Mouse (Mus musculus) forebrain, embryonic 13.5 days (tissue): ENCODE results near the gene Nbr1. TPM values are rescaled to one million over a fixed set of nuclear protein-coding genes. Genes with fewer than 3 reads are reported as not detected.
"Not testable (repeated sequence)": the region's sequence is repeated elsewhere in the genome, so short reads cannot be mapped to it uniquely, and the experiment has no call there.

Source experiments
- ATAC-seq: fragments of 200-750 bp; cut with Nextera tagmentation; 2 replicates; pipeline ENCODE4 v1.8.0; 2017
- H3K27ac ChIP-seq: fragments of 300-500 bp; sonication (generic); 2 replicates; pipeline ENCODE4 v1.5.1; 2015; ENCODE audit warnings: inconsistent platforms, mild to moderate bottlenecking, moderate library complexity
- H3K27me3 ChIP-seq: fragments of 300-500 bp; sonication (generic); 2 replicates; pipeline ENCODE4 v1.6.1; 2015; ENCODE audit warnings: mild to moderate bottlenecking, inconsistent platforms
- H3K36me3 ChIP-seq: fragments of 300-500 bp; sonication (generic); 2 replicates; pipeline ENCODE4 v1.6.1; 2015; ENCODE audit warnings: mild to moderate bottlenecking, inconsistent platforms; ENCODE audit not compliant: poor library complexity, severe bottlenecking
- H3K4me1 ChIP-seq: fragments of 300-500 bp; sonication (generic); 2 replicates; pipeline ENCODE4 v1.6.1; 2015; ENCODE audit warnings: inconsistent platforms
- H3K4me2 ChIP-seq: fragments of 300-500 bp; sonication (generic); 2 replicates; pipeline ENCODE4 v1.6.1; 2015; ENCODE audit warnings: inconsistent platforms, mild to moderate bottlenecking, moderate library complexity
- H3K4me3 ChIP-seq: fragments of 300-500 bp; sonication (generic); 2 replicates; pipeline ENCODE4 v1.5.1; 2015; ENCODE audit warnings: mild to moderate bottlenecking, inconsistent platforms
- H3K9ac ChIP-seq: fragments of 300-500 bp; sonication (generic); 2 replicates; pipeline ENCODE4 v1.6.1; 2015; ENCODE audit warnings: mild to moderate bottlenecking, inconsistent platforms
- H3K9me3 ChIP-seq: fragments of 300-500 bp; sonication (generic); replicated peaks from 2 replicates; pipeline ENCODE4 v1.6.1; 2016; ENCODE audit warnings: inconsistent platforms
- WGBS: fragments of 180-500 bp; shearing (Covaris S2); methylation state at CpG from one replicate; pipeline ENCODE4 v1.1.7; 2015; 5-methylcytosine and 5-hydroxymethylcytosine counted together
- polyA plus RNA-seq: library from polyadenylated mRNA; unstranded; fragments of >200 nt; fragmentation: Nextera tagmentation; extraction: Ambion mirVana; gene quantifications from 2 replicates; pipeline ENCODE4 v1.2.1, GENCODE M21; 2015

Gene Nbr1
- polyA plus RNA-seq, 1 experiment from 2014 or later = 104 TPM

DNA sequence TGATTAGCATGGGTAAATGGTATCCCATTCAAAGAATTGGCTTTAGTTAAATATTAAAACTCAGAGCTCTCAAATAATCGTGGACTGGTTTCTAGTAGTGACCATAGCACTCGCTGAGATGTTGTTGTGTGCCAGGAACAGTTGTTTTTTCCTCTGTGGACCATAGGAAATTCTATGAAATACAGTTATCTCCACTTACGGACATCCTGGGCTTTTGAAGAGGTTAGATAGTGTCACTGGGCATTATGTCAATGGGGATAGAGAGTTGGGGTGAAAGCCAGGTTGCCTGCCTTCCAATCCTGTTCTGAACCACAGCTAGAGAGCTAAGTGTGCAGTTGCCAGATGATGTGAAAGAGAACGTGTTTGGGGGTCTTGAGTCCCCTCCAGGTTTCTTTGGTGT lies 33.9 kb downstream of the Nbr1 start:
- WGBS = 82% methylated on average over 4 of the region's 4 CpGs

DNA sequence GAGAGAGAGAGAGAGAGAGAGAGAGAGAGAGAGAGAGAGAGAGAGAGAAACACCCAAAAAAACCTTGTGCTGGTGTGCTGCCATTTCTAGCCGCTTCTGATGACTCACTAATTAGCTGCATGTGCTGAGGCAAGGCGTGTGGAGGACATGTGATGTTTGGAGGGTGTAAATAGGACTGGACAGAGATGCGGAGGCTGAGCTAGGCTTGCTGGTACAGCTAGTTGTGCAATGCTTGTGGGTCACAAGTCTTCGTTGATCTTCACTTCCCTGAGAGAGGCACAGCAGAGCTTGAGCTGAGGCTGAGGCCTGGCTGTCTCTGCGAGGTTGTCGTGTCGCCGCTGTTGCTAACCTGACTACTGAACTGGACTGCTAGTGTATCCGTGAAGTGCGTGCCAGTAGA lies 35.7 kb downstream of the Nbr1 start:
- WGBS = 93% methylated on average over 10 of the region's 10 CpGs
- ATAC-seq = no peak
- Histone ChIP-seq H3K4me2 (no peak overlapping the region), H3K27ac (no peak overlapping the region), H3K4me1 (no peaks in the 10 kb centered on the region), H3K27me3 (no peaks in the 10 kb centered on the region), H3K36me3 (peaks cover 15% of the 10 kb centered on the region; the same call in 1 of the 2 replicates), H3K4me3 (no peak overlapping the region), H3K9me3 (no peaks in the 10 kb centered on the region), H3K9ac (no peak overlapping the region)

More for the DNA sequence above, 33.9 kb downstream of the Nbr1 start:
- H3K9me3 ChIP-seq = no peaks in the 10 kb centered on the region
- no peaks in the 10 kb centered on the region for H3K27me3 ChIP-seq
- no peak overlapping the region for H3K27ac ChIP-seq
- no peak for ATAC-seq
- H3K4me1 ChIP-seq = peaks cover 8% of the 10 kb centered on the region
- H3K9ac ChIP-seq = no peak overlapping the region
- H3K4me3 ChIP-seq = no peak overlapping the region
- H3K36me3 ChIP-seq = peaks cover 22% of the 10 kb centered on the region
- no peak overlapping the region for H3K4me2 ChIP-seq

DNA sequence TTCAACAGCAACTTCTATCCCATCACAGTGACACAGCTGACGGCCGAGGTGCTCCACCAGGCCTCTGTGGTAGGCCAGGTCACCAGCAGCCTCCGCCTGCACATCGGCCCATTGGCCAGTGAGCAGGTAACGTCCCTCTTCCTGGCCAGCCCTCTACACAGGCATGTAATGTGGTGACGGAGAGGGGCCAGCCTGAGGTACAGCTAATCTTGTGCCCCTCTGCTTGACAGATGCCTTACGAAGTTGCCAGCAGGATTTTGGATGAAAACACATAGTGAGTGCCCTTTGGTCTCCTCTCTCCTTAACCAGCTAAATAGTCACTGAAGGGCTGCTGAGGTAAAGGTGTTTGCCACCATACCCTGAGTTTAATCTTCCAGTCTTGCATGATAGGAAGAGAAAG lies 36.9 kb downstream of the Nbr1 start:
- no peaks in the 10 kb centered on the region for H3K4me1 ChIP-seq
- H3K36me3 ChIP-seq = peaks cover 15% of the 10 kb centered on the region; the same call in 1 of the 2 replicates
- 92% methylated on average over 7 of the region's 7 CpGs for WGBS
- H3K4me3 ChIP-seq = no peak overlapping the region
- no peak overlapping the region for H3K9ac ChIP-seq
- H3K27ac ChIP-seq = no peak overlapping the region; the same call in 1 of the 2 replicates
- no peaks in the 10 kb centered on the region for H3K9me3 ChIP-seq
- no peak for ATAC-seq
- H3K4me2 ChIP-seq = no peak overlapping the region
- H3K27me3 ChIP-seq = no peaks in the 10 kb centered on the region

DNA sequence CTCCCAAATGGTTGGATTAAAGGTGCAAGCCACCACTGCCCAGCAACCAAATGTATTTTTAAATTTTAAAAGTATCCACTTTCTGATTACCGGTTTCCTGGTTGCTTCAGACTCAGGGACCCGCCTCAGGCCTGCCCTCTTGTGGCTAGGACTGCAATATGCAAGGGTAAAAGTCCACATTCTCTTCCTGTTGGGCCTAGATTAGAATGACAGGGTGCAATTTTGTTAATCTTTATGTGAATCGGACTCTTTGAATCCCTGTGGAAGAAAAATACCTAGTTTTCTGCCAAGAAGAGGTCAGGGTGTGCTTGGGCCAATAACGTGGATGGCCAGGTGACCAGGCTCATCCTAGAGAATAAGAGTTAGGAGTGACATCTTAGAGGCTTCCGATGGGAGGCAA lies 37.5 kb downstream of the Nbr1 start:
- Histone ChIP-seq H3K27me3 (no peaks in the 10 kb centered on the region), H3K4me3 (no peak overlapping the region), H3K9ac (no peak overlapping the region), H3K36me3 (peaks cover 15% of the 10 kb centered on the region; the same call in 1 of the 2 replicates), H3K27ac (no peak overlapping the region), H3K4me2 (no peak overlapping the region), H3K9me3 (no peaks in the 10 kb centered on the region), H3K4me1 (no peaks in the 10 kb centered on the region)
- no peak for ATAC-seq
- 29% methylated on average over 5 of the region's 5 CpGs for WGBS

DNA sequence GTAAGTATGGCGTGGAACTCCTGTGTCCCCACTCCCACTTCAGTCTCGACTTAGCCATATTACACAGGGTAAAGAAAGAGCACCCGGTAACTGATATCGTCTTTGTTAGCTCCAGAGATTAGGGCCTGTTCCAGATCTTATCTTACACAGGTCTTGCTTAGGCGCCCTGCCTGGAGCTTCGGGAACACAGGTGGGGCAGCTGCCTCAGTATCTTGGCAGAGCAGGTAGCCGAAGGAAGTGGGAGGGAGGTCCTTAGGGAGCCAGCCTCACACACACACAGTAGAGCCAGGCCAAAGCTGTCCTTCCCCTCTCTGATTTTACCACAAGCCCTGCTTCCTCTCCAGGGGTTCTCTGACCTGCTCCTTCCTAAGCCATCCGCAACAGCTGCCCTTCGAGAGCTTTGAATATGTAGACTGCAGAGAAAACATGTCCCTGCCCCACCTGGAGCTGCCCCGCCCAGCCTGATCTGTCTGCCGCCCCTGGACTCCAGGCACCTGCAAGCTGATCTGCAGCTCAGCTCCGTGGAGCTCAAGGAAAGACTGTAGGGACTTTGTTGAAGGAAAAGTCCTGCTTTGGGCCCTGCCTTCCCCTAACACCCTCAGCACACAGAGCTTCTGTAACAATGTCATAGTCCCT lies 38.2 kb downstream of the Nbr1 start:
- no peaks in the 10 kb centered on the region for H3K9me3 ChIP-seq
- no peaks in the 10 kb centered on the region for H3K27me3 ChIP-seq
- H3K9ac ChIP-seq = no peak overlapping the region
- WGBS = 77% methylated on average over 12 of the region's 12 CpGs
- no peak overlapping the region for H3K4me3 ChIP-seq
- no peaks in the 10 kb centered on the region for H3K4me1 ChIP-seq
- no peak overlapping the region for H3K4me2 ChIP-seq
- peaks cover 15% of the 10 kb centered on the region; the same call in 1 of the 2 replicates for H3K36me3 ChIP-seq
- no peak for ATAC-seq
- H3K27ac ChIP-seq = no peak overlapping the region

DNA sequence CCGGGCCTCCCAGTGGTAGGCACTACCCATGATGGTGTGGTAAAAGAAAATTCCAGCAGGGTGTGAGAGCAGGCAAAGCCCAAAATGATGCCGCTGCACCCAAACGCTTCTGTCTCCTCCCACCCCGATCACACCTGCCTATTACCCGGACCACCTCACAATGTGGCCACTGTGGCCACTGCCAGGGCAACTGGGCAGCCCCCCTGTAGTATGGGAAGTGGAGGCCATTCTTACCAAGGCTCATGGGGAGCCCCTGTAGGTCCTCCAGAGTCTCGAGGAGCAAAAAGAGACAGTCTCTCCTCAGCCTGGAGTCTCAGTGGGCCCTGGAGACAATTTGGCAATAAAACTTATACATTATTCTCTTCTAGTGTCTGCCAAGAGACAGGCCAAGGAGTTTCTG lies 47.2 kb downstream of the Nbr1 start, which contains the start of gene Gm11634:
Gene Gm11634, minus strand, starts transcription at position 101 of the 400 bp plus-strand sequence.
- WGBS = 77% methylated on average over 6 of the region's 6 CpGs

DNA sequence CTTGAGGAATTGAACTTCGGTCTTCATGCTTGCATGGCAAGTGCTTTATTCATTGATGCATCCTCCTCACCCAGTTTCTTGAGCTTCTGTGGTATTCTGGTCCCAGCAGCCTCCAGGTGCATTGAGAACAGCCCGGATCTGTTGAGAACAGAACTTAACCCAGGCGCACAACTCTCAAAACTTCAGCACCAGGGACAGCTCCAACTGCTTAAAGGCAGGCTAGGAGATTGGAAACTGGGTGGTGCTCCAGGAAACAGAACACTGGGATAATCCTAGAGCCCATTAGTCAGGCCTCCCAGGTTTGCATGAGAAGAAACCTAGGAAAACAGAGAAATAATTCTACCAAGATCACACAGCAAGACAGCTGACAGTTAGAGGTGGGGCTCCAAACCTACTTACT lies 50.5 kb downstream of the Nbr1 start:
- ATAC-seq = no peak
- Histone ChIP-seq H3K9ac (no peak overlapping the region), H3K4me3 (no peak overlapping the region), H3K9me3 (no peaks in the 10 kb centered on the region), H3K4me1 (no peaks in the 10 kb centered on the region), H3K36me3 (no peaks in the 10 kb centered on the region), H3K4me2 (no peak overlapping the region), H3K27me3 (peaks cover 5% of the 10 kb centered on the region; the same call in 1 of the 2 replicates), H3K27ac (no peak overlapping the region)
- WGBS = 18% methylated on average over 3 of the region's 3 CpGs

More for the DNA sequence above, 47.2 kb downstream of the Nbr1 start, which contains the start of gene Gm11634:
- Histone ChIP-seq H3K4me3 (no peak within 1 kb of the TSS), H3K36me3 (no peaks in the 10 kb centered on the region), H3K9me3 (no peaks in the 10 kb centered on the region), H3K4me2 (no peak within 1 kb of the TSS), H3K9ac (0 out of 2 replicates have a peak within 1 kb of the TSS, but pooled peaks have one; percentile 5), H3K27ac (no peak within 1 kb of the TSS), H3K4me1 (no peaks in the 10 kb centered on the region), H3K27me3 (peaks cover 5% of the 10 kb centered on the region; the same call in 1 of the 2 replicates)
- no peak for ATAC-seq

DNA sequence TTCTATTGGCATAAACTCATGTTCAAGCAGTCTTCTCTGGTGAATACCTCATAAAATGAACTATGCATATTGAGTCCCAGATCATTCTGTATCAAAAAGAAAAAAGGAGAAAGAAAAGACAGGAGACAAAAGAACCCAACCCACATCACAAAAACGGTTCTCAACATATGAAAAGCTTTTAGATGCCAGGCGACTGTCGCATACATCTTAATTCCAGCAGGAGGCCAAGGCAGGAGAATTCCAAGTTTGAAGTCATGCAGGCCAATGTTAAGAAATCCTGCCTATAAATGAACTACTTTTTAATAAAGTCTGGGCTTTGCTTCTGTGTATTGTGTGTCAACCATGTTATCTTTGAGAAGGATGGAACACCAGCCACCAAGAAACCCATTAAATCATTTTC lies 52.2 kb downstream of the Nbr1 start:
- no peaks in the 10 kb centered on the region for H3K9me3 ChIP-seq
- ATAC-seq = no peak
- peak overlapping the region; percentile 63 for H3K4me2 ChIP-seq
- WGBS = 1% methylated on average over 3 of the region's 3 CpGs
- no peak overlapping the region for H3K27ac ChIP-seq
- peak overlapping the region; percentile 38 for H3K4me3 ChIP-seq
- peaks cover 5% of the 10 kb centered on the region; the same call in 1 of the 2 replicates for H3K27me3 ChIP-seq
- no peaks in the 10 kb centered on the region for H3K36me3 ChIP-seq
- H3K9ac ChIP-seq = no peak overlapping the region
- H3K4me1 ChIP-seq = no peaks in the 10 kb centered on the region

DNA sequence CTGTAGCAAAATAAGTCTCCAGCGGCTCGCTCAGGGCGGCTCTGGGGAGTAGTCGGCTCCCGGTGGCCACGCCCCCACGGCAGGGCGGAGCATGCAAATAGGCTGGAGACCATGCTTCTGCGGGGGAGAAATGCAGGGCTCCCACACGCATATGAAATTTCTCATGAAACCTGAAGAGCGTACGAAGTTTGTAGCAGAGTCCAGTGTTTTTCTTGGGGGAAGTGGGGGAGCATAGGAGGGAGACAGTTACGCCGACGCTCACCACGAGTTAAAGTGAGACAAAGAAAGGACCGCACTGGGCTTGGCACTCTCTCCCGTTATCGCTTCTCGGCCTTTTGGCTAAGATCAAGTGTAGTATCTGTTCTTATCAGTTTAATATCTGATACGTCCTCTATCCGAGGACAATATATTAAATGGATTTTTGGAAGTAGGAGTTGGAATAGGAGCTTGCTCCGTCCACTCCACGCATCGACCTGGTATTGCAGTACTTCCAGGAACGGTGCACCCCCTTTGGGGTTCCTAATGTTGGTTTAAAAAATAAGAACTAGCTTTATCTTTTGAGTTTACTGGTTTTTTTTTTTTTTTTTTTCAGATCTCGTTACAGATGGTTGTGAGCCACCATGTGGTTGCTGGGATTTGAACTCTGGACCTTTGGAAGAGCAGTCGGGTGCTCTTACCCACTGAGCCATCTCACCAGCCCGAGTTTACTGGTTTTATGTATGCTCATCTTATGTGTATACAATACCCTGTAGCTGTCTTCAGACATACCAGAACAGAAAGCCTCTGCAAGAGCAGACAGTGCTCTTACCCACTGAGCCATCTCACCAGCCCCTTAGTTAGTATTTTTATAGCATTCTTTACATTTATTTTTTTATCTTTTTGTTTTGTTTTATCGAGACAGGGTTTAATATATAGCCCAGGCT lies 52.8 kb downstream of the Nbr1 start:
- H3K36me3 ChIP-seq, H3K9me3 ChIP-seq, H3K27me3 ChIP-seq, H3K4me1 ChIP-seq: not testable (repeated sequence)
- H3K9ac ChIP-seq = peak overlapping the region; percentile 60
- 3% methylated on average over 30 of the region's 30 CpGs for WGBS
- H3K27ac ChIP-seq = peak overlapping the region; percentile 72
- peak overlapping the region; percentile 38 for H3K4me3 ChIP-seq
- ATAC-seq = peak; percentile 84
- peak overlapping the region; percentile 63 for H3K4me2 ChIP-seq

DNA sequence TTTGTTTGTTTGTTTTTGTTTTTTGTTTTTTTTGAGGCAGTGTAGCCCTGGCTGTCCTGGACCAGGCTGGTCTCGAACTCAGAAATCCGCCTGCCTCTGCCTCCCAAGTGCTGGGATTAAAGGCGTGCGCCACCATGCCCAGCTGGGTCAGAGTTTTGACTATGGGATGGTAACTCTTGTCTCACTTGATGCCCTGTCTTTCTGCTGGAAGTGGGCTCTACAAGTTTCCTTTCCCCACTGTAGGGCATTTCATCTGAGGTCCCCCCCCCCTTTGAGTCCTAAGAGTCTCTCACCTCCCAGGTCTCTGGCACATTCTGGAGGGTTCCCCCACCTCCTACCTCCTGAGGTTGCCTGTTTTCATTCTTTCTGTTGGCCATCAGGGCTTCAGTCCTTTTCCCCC lies 55.2 kb downstream of the Nbr1 start:
- H3K27ac ChIP-seq, ATAC-seq, H3K4me2 ChIP-seq, H3K4me3 ChIP-seq, H3K9me3 ChIP-seq, H3K9ac ChIP-seq, H3K27me3 ChIP-seq, H3K36me3 ChIP-seq, H3K4me1 ChIP-seq: not testable (repeated sequence)
- WGBS = 89% methylated on average over 4 of the region's 4 CpGs

DNA sequence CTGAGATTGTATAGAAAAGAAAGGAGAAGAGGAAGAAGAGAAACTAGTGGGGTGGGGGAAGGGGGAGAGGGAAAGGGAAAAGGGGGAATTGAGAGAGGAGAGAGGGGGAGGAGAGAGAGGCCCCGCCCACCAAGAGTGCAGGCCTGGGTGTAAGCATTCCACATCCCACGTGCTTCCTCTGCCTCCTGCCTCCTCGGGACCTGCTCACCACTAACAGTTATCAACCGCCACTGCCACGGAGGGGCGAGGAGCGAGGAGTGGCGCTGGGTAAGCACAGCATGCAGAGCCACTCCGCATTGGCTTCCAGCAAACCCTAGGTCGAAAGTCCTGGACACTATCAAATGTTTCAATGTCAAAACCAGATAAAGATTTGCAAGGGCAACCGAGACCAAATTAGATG lies 58.5 kb downstream of the Nbr1 start:
- Histone ChIP-seq H3K27ac (no peak overlapping the region), H3K9ac (no peak overlapping the region), H3K36me3 (no peaks in the 10 kb centered on the region), H3K9me3 (no peaks in the 10 kb centered on the region), H3K4me2 (no peak overlapping the region), H3K4me1 (peaks cover 24% of the 10 kb centered on the region), H3K4me3 (no peak overlapping the region), H3K27me3 (no peaks in the 10 kb centered on the region)
- 48% methylated on average over 11 of the region's 11 CpGs for WGBS
- no peak for ATAC-seq

DNA sequence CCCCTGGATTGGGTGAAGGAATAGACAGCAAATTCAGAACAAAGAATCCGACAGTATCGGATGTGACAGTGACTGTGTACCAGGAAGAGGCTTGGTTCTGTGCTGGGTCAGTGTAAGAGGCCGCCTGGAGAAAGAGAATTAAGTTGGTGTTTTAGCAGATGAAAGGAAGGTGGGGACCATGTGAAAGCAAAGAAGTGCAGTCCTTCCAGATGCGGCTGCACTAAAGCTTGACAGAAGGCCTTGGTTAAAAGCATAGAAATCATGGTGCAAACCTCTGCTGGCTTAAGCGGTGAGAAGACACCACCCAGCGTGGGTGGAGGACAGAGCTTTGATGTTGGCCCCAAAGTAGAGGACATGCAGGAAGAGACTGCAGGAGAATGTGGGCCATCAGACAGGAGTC lies 61.6 kb downstream of the Nbr1 start:
- ATAC-seq = no peak
- Histone ChIP-seq H3K27me3 (no peaks in the 10 kb centered on the region), H3K9me3 (no peaks in the 10 kb centered on the region), H3K4me1 (peaks cover 50% of the 10 kb centered on the region), H3K9ac (no peak overlapping the region), H3K4me2 (no peak overlapping the region), H3K4me3 (no peak overlapping the region), H3K27ac (peak overlapping the region; percentile 16; the same call in 1 of the 2 replicates), H3K36me3 (no peaks in the 10 kb centered on the region)
- WGBS = 73% methylated on average over 6 of the region's 6 CpGs
